Mouse (Mus musculus) testis, postnatal 14 days (tissue): Measurements from ENCODE around the gene Atp2b2.
A peak's percentile ranks its signal among the peaks of the same experiment; 100 is the strongest.
"Not testable (repeated sequence)": the region's sequence is repeated elsewhere in the genome, so short reads cannot be mapped to it uniquely, and the experiment has no call there.

ENCODE experiments used
- DNase-seq: peaks from one replicate; pipeline ENCODE4 v3.0.0; 2021; ENCODE audit warnings: low spot score

Atp2b2 gene

GRCm38 (mm10) chr6:113713389-113713788 is 329.0 kb downstream of the Atp2b2 start:
- DNase-seq, result not testable (repeated sequence)

GRCm38 (mm10) chr6:113712718-113713117 is 329.7 kb downstream of the Atp2b2 start:
- no peak for DNase-seq

GRCm38 (mm10) chr6:113697222-113698205 is 344.9 kb downstream of the Atp2b2 start:
- DNase-seq, result no peak

GRCm38 (mm10) chr6:113696582-113697221 is 345.7 kb downstream of the Atp2b2 start, which contains the start of gene Tatdn2:
Gene Tatdn2, plus strand, starts transcription at chr6:113697050.
- DNase-seq, result peak; percentile 99

- DNase-seq, result no peak
Observed at GRCm38 (mm10) chr6:113695766-113696355, 346.6 kb downstream of the Atp2b2 start.

- no peak for DNase-seq
Observed at GRCm38 (mm10) chr6:113695203-113695602, 347.2 kb downstream of the Atp2b2 start.
